Mouse (Mus musculus) C2C12 (cell line): ENCODE measurements around the gene St13. TPM values are rescaled to one million over a fixed set of nuclear protein-coding genes. Genes with fewer than 3 reads are reported as not detected.

Experiments used
- H3K27me3 ChIP-seq: one replicate; pipeline ENCODE4 v1.6.1; 2011; ENCODE audit not compliant: control insufficient read depth, insufficient read depth, insufficient read length
- H3K36me3 ChIP-seq: one replicate; pipeline ENCODE4 v1.6.1; 2011; ENCODE audit not compliant: control insufficient read depth, insufficient read depth
- H3K4me3 ChIP-seq: one replicate; pipeline ENCODE4 v1.5.1; 2011; ENCODE audit warnings: mild to moderate bottlenecking, control low read depth; ENCODE audit not compliant: poor library complexity, insufficient read depth, severe bottlenecking
- H3K79me2 ChIP-seq: one replicate; pipeline ENCODE4 v1.6.1; 2011; ENCODE audit not compliant: control insufficient read depth, insufficient read depth
- H3K79me3 ChIP-seq: one replicate; pipeline ENCODE4 v1.6.1; 2011; ENCODE audit warnings: low read depth, control low read depth
- H3ac ChIP-seq: one replicate; pipeline ENCODE3; 2011; ENCODE audit warnings: low read depth; ENCODE audit not compliant: control insufficient read depth, insufficient read length
- CEBPB ChIP-seq: IDR thresholded peaks from one replicate; pipeline ENCODE4 v1.6.1; 2011; ENCODE audit warnings: low read depth, mild to moderate bottlenecking, control low read depth, moderate library complexity
- CTCF ChIP-seq: IDR thresholded peaks from one replicate; pipeline ENCODE4 v1.5.1; 2011; ENCODE audit not compliant: control insufficient read depth, insufficient read depth, insufficient read length
- FOSL1 ChIP-seq: IDR thresholded peaks from one replicate; pipeline ENCODE4 v1.8.0; 2011; ENCODE audit warnings: mild to moderate bottlenecking, low read length; ENCODE audit not compliant: poor library complexity, insufficient read depth, severe bottlenecking
- MAX ChIP-seq: IDR thresholded peaks from one replicate; pipeline ENCODE4 v1.6.1; 2011; ENCODE audit warnings: mild to moderate bottlenecking, control low read depth
- MYOD1 ChIP-seq: IDR thresholded peaks from one replicate; pipeline ENCODE4 v1.6.1; 2011; ENCODE audit warnings: low read depth; ENCODE audit not compliant: control insufficient read depth, insufficient read length
- MYOG ChIP-seq: IDR thresholded peaks from one replicate; pipeline ENCODE4 v1.6.1; 2011; ENCODE audit not compliant: control insufficient read depth, insufficient read length; ENCODE audit errors: extremely low read depth
- USF1 ChIP-seq: IDR thresholded peaks from one replicate; pipeline ENCODE4 v1.6.1; 2011; ENCODE audit warnings: low read depth, mild to moderate bottlenecking, control low read depth, moderate library complexity
- polyA plus RNA-seq: library from polyadenylated mRNA; unstranded; fragments of >200 nt; fragmentation: generic; extraction: Trizol; gene quantifications from one replicate; pipeline ENCODE4 v1.2.1, GENCODE M21; 2012; ENCODE audit warnings: missing spikeins

The St13 gene
- polyA plus RNA-seq, 1 experiment: 203 TPM

DNA sequence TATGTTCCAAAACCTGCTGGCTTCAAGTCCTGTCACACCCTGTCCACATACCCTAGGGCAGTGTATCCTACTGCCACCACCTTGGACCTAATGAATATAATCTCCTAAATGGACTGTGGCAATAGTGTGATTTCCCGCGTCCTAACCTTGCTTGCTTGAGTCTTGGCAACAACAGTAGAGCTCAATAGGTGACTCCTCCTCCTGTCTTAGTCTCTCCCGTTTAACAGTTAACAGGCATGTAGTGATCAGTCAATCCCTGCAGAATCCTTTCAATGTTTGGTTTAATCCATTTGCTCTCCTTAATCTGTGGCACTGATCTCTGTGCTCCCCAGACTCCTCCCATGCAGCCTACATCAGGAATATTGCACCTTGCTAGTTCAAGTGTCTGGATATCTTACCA, 5.1 kb upstream of the St13 start:
- H3ac ChIP-seq: no peak overlapping the region
- no peaks in the 10 kb centered on the region for H3K27me3 ChIP-seq
- TF ChIP-seq CEBPB (no peak), FOSL1 (no peak), USF1 (no peak), CTCF (no peak), MYOG (no peak), MAX (no peak), MYOD1 (no peak)
- peaks cover 33% of the 10 kb centered on the region for H3K79me3 ChIP-seq
- peaks cover 85% of the 10 kb centered on the region for H3K79me2 ChIP-seq
- H3K36me3 ChIP-seq: peaks cover 5% of the 10 kb centered on the region
- no peak overlapping the region for H3K4me3 ChIP-seq

DNA sequence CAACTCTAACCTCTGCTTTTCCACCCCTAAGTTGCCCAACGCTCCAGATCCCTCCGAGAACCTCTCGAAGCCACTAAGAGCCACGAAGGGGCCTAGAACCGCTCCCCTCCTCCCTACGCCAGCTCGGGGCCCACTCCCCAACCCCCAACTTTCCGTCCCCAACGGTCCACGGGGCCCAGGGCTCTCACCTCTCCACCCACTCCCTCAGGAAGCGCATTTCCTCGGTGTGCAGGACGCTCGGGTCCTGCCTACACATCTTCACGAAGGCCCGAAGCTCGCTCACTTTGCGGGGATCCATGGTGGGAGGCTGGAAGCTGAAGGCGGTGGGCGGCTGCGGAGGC, 610 bp downstream of the St13 start:
- H3K4me3 ChIP-seq: peak overlapping the region; percentile 100
- TF ChIP-seq USF1 (no peak), CEBPB (no peak), MAX (no peak), FOSL1 (no peak), MYOD1 (no peak), MYOG (no peak), CTCF (no peak)

DNA sequence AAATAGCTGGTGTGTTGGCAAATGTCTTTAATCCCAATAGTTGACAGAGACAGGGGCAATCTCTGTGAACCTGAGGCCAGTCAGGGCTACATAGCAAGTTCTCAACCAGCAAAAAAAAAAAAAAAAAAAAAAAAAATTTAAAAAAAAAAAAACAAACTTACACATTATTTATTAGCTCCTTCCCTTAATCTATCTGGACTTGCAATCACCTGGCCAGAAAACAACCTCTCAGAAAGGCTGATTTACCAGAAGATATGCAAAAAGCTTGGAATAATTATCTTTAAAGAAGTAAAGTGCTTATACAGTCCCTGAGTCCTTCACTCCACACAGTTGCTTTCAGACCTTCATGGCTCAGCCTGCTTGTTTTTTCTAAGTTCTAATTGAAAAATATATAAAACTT, 1.7 kb downstream of the St13 start:
- Histone ChIP-seq H3K4me3 (peak overlapping the region; percentile 100), H3K79me3 (peaks cover 87% of the 10 kb centered on the region), H3K36me3 (peaks cover 38% of the 10 kb centered on the region), H3ac (no peak overlapping the region), H3K79me2 (peaks cover 97% of the 10 kb centered on the region), H3K27me3 (no peaks in the 10 kb centered on the region)
- TF ChIP-seq MYOD1: no peak
- TF ChIP-seq FOSL1: no peak
- no peak for TF ChIP-seq CEBPB
- TF ChIP-seq MAX: no peak
- TF ChIP-seq CTCF: no peak
- no peak for TF ChIP-seq USF1
- TF ChIP-seq MYOG: no peak

More for the DNA sequence above, 610 bp downstream of the St13 start:
- Histone ChIP-seq H3K79me3 (peaks cover 80% of the 10 kb centered on the region), H3K79me2 (peaks cover 95% of the 10 kb centered on the region), H3K27me3 (no peaks in the 10 kb centered on the region), H3K36me3 (peaks cover 27% of the 10 kb centered on the region), H3ac (peak overlapping the region; percentile 82)

DNA sequence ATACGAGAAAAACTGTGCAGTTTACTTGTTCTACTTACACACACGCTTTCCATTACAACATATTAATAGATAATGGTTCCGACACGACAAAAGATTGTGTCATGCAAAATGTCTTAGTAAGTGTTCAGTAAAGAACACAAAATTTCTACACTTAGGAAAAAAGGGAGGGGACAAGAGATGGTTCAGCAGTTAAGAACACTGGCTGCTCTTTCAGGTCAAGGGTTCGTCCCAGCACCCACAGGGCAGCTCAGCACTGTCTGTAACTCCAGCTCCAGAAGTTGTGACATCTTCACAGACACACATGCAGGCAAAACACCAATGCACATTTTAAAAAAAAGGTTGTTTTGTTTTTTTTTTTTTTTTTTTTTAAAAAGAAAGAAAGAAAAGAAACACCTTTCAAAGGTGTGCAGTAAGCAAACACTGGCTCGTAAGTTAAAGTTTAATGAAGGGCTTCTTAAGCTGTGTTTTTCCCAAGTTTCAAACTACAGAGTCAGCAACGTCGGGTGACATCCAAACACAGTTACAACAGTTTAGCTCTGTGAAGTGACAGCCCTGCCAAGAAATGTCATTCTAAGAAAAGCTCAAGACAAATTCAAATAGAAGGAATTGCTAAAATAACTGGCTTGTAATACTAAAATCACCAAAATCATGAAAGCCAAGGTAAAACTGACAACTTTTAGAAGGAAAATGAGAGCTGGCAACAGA, 5.5 kb downstream of the St13 start:
- Histone ChIP-seq H3K36me3 (peaks cover 69% of the 10 kb centered on the region), H3K27me3 (no peaks in the 10 kb centered on the region), H3K4me3 (no peak overlapping the region), H3K79me3 (peaks cover 89% of the 10 kb centered on the region), H3K79me2 (peaks cover 100% of the 10 kb centered on the region), H3ac (no peak overlapping the region)
- no peak for TF ChIP-seq CTCF
- TF ChIP-seq CEBPB: no peak
- no peak for TF ChIP-seq MYOD1
- no peak for TF ChIP-seq MYOG
- no peak for TF ChIP-seq FOSL1
- no peak for TF ChIP-seq MAX
- TF ChIP-seq USF1: no peak

DNA sequence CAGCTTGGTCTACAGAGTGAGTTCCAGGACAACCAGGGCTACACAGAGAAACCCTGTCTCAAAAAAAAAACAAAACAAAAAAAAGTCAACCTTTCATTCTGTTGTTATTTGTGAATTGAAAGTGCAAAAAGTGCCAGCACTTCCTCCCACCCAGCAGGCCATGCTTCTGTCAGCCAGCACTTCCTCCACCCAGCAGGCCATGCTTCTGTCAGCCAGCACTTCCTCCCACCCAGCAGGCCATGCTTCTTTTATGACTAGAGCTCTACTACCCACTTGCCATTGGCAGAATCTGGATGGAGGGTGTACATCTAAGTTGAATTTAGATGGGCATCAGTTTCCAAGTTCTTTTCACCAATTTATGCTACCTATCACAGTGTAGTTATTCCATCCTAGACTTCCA, 6.9 kb downstream of the St13 start:
- H3K27me3 ChIP-seq: no peaks in the 10 kb centered on the region
- H3K4me3 ChIP-seq: no peak overlapping the region
- no peak overlapping the region for H3ac ChIP-seq
- TF ChIP-seq MYOD1 (no peak), USF1 (no peak), MAX (no peak), CEBPB (no peak), CTCF (no peak), MYOG (no peak), FOSL1 (no peak)
- peaks cover 82% of the 10 kb centered on the region for H3K36me3 ChIP-seq
- peaks cover 93% of the 10 kb centered on the region for H3K79me2 ChIP-seq
- peaks cover 75% of the 10 kb centered on the region for H3K79me3 ChIP-seq

DNA sequence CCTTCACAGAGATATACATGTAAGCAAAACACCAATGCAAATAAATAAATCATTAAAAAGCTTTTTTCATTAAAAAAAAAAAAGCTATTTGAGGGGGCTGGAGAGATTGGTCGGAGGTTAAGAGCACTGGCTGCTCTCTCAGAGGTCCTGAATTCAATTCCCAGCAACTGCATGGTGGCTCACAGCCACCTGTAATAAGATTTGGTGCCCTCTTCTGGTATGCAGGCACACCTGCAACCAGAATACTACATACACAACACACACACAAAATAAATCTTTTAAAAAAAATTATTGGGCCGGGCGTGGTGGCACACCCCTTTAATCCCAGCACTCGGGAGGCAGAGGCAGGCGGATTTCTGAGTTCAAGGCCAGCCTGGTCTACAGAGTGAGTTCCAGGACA, 13.6 kb downstream of the St13 start:
- H3K36me3 ChIP-seq: peaks cover 97% of the 10 kb centered on the region
- TF ChIP-seq CEBPB: no peak
- TF ChIP-seq CTCF: no peak
- no peak for TF ChIP-seq MYOG
- no peak for TF ChIP-seq FOSL1
- no peak for TF ChIP-seq MYOD1
- TF ChIP-seq MAX: no peak
- TF ChIP-seq USF1: no peak
- H3K4me3 ChIP-seq: no peak overlapping the region
- H3K27me3 ChIP-seq: no peaks in the 10 kb centered on the region
- no peak overlapping the region for H3ac ChIP-seq
- H3K79me3 ChIP-seq: peaks cover 22% of the 10 kb centered on the region
- H3K79me2 ChIP-seq: peaks cover 66% of the 10 kb centered on the region
